Mouse (Mus musculus): ENCODE measurements around the gene Cyp2a12. TPM values are rescaled to one million over a fixed set of nuclear protein-coding genes. Genes with fewer than 3 reads are reported as not detected.
"Not testable (repeated sequence)": the region's sequence is repeated elsewhere in the genome, so short reads cannot be mapped to it uniquely, and the experiment has no call there.

Cyp2a12 gene
- polyA plus RNA-seq (2015; fragmentation: Nextera tagmentation; extraction: Ambion mirVana): 0.23 TPM in 1 of 2 replicates, not detected in the other

- WGBS: 86% methylated on average over 2 of the region's 2 CpGs
- Histone ChIP-seq H3K27ac (ENCODE audit: low read length) (no peak within 1 kb of the TSS), H3K27me3 (replicated peaks; ENCODE audit: control insufficient read depth, insufficient read depth, low read length) (no peaks in the 10 kb centered on the region), H3K4me2 (ENCODE audit: low read depth, low read length) (no peak within 1 kb of the TSS), H3K9me3 (ENCODE audit: control insufficient read depth, low read length) (no peaks in the 10 kb centered on the region), H3K36me3 (ENCODE audit: control insufficient read depth, insufficient read depth, low read length) (no peaks in the 10 kb centered on the region), H3K4me3 (ENCODE audit: low read length) (no peak within 1 kb of the TSS), H3K4me1 (ENCODE audit: control insufficient read depth, insufficient read depth, low read length) (no peaks in the 10 kb centered on the region), H3K9ac (ENCODE audit: low read depth, low read length) (no peak within 1 kb of the TSS)
- no peak; the same call in 1 of the 2 replicates for ATAC-seq
Observed at GRCm38 (mm10) chr7:27028789-27029188, at the start of gene Cyp2a12. Cyp2a12 (plus strand) TSS chr7:27029081.

- 75% methylated on average over 2 of the region's 2 CpGs for WGBS
- not testable (repeated sequence) for H3K4me3 ChIP-seq (ENCODE audit: low read length); ATAC-seq; H3K4me1 ChIP-seq (ENCODE audit: control insufficient read depth, insufficient read depth, low read length); H3K27ac ChIP-seq (ENCODE audit: low read length); H3K9me3 ChIP-seq (ENCODE audit: control insufficient read depth, low read length); H3K4me2 ChIP-seq (ENCODE audit: low read depth, low read length); H3K9ac ChIP-seq (ENCODE audit: low read depth, low read length); H3K27me3 ChIP-seq (replicated peaks; ENCODE audit: control insufficient read depth, insufficient read depth, low read length); H3K36me3 ChIP-seq (ENCODE audit: control insufficient read depth, insufficient read depth, low read length)
Observed at GRCm38 (mm10) chr7:26981464-26981863, 47.4 kb upstream of the Cyp2a12 start.

GRCm38 (mm10) chr7:26981937-26982336 is 46.9 kb upstream of the Cyp2a12 start:
- not testable (repeated sequence) for H3K4me1 ChIP-seq (ENCODE audit: control insufficient read depth, insufficient read depth, low read length); H3K4me2 ChIP-seq (ENCODE audit: low read depth, low read length); H3K27me3 ChIP-seq (replicated peaks; ENCODE audit: control insufficient read depth, insufficient read depth, low read length); H3K9ac ChIP-seq (ENCODE audit: low read depth, low read length); ATAC-seq; H3K9me3 ChIP-seq (ENCODE audit: control insufficient read depth, low read length); H3K36me3 ChIP-seq (ENCODE audit: control insufficient read depth, insufficient read depth, low read length); H3K27ac ChIP-seq (ENCODE audit: low read length); H3K4me3 ChIP-seq (ENCODE audit: low read length)
- WGBS: 77% methylated on average over 1 of the region's 1 CpGs

GRCm38 (mm10) chr7:26982551-26982950 is 46.3 kb upstream of the Cyp2a12 start:
- ATAC-seq: no peak
- H3K4me3 ChIP-seq (ENCODE audit: low read length): no peak overlapping the region
- no peaks in the 10 kb centered on the region for H3K4me1 ChIP-seq (ENCODE audit: control insufficient read depth, insufficient read depth, low read length)
- no peak overlapping the region for H3K4me2 ChIP-seq (ENCODE audit: low read depth, low read length)
- H3K36me3 ChIP-seq (ENCODE audit: control insufficient read depth, insufficient read depth, low read length): no peaks in the 10 kb centered on the region
- no peak overlapping the region for H3K9ac ChIP-seq (ENCODE audit: low read depth, low read length)
- 37% methylated on average over 1 of the region's 1 CpGs for WGBS
- no peaks in the 10 kb centered on the region for H3K27me3 ChIP-seq (replicated peaks; ENCODE audit: control insufficient read depth, insufficient read depth, low read length)
- no peaks in the 10 kb centered on the region for H3K9me3 ChIP-seq (ENCODE audit: control insufficient read depth, low read length)
- no peak overlapping the region for H3K27ac ChIP-seq (ENCODE audit: low read length)

- ATAC-seq; H3K4me2 ChIP-seq (ENCODE audit: low read depth, low read length); H3K9ac ChIP-seq (ENCODE audit: low read depth, low read length); H3K27ac ChIP-seq (ENCODE audit: low read length); H3K36me3 ChIP-seq (ENCODE audit: control insufficient read depth, insufficient read depth, low read length); H3K27me3 ChIP-seq (replicated peaks; ENCODE audit: control insufficient read depth, insufficient read depth, low read length); H3K4me1 ChIP-seq (ENCODE audit: control insufficient read depth, insufficient read depth, low read length); H3K9me3 ChIP-seq (ENCODE audit: control insufficient read depth, low read length); H3K4me3 ChIP-seq (ENCODE audit: low read length): not testable (repeated sequence)
- WGBS: 28% methylated on average over 1 of the region's 1 CpGs
Observed at GRCm38 (mm10) chr7:26983151-26983550, 45.7 kb upstream of the Cyp2a12 start.

GRCm38 (mm10) chr7:27026581-27026980 is 2.3 kb upstream of the Cyp2a12 start:
- H3K9ac ChIP-seq (ENCODE audit: low read depth, low read length); H3K27ac ChIP-seq (ENCODE audit: low read length); H3K4me3 ChIP-seq (ENCODE audit: low read length); H3K4me2 ChIP-seq (ENCODE audit: low read depth, low read length); H3K9me3 ChIP-seq (ENCODE audit: control insufficient read depth, low read length); ATAC-seq; H3K27me3 ChIP-seq (replicated peaks; ENCODE audit: control insufficient read depth, insufficient read depth, low read length); H3K4me1 ChIP-seq (ENCODE audit: control insufficient read depth, insufficient read depth, low read length); H3K36me3 ChIP-seq (ENCODE audit: control insufficient read depth, insufficient read depth, low read length): not testable (repeated sequence)

GRCm38 (mm10) chr7:27048886-27049285 is 20.0 kb downstream of the Cyp2a12 start:
- H3K27ac ChIP-seq (ENCODE audit: low read length); H3K27me3 ChIP-seq (replicated peaks; ENCODE audit: control insufficient read depth, insufficient read depth, low read length); H3K4me1 ChIP-seq (ENCODE audit: control insufficient read depth, insufficient read depth, low read length); H3K36me3 ChIP-seq (ENCODE audit: control insufficient read depth, insufficient read depth, low read length); H3K4me3 ChIP-seq (ENCODE audit: low read length); ATAC-seq; H3K9me3 ChIP-seq (ENCODE audit: control insufficient read depth, low read length); H3K4me2 ChIP-seq (ENCODE audit: low read depth, low read length); H3K9ac ChIP-seq (ENCODE audit: low read depth, low read length): not testable (repeated sequence)
- 55% methylated on average over 1 of the region's 1 CpGs for WGBS

GRCm38 (mm10) chr7:27059333-27059732 is 30.5 kb downstream of the Cyp2a12 start:
- not testable (repeated sequence) for H3K4me1 ChIP-seq (ENCODE audit: control insufficient read depth, insufficient read depth, low read length); H3K9me3 ChIP-seq (ENCODE audit: control insufficient read depth, low read length); H3K27ac ChIP-seq (ENCODE audit: low read length); H3K4me3 ChIP-seq (ENCODE audit: low read length); ATAC-seq; H3K27me3 ChIP-seq (replicated peaks; ENCODE audit: control insufficient read depth, insufficient read depth, low read length); H3K36me3 ChIP-seq (ENCODE audit: control insufficient read depth, insufficient read depth, low read length); H3K4me2 ChIP-seq (ENCODE audit: low read depth, low read length); H3K9ac ChIP-seq (ENCODE audit: low read depth, low read length)
- 87% methylated on average over 2 of the region's 2 CpGs for WGBS

- not testable (repeated sequence) for H3K36me3 ChIP-seq (ENCODE audit: control insufficient read depth, insufficient read depth, low read length); H3K9ac ChIP-seq (ENCODE audit: low read depth, low read length); H3K9me3 ChIP-seq (ENCODE audit: control insufficient read depth, low read length); H3K27me3 ChIP-seq (replicated peaks; ENCODE audit: control insufficient read depth, insufficient read depth, low read length); H3K27ac ChIP-seq (ENCODE audit: low read length); H3K4me1 ChIP-seq (ENCODE audit: control insufficient read depth, insufficient read depth, low read length); ATAC-seq; H3K4me3 ChIP-seq (ENCODE audit: low read length); H3K4me2 ChIP-seq (ENCODE audit: low read depth, low read length)
Observed at GRCm38 (mm10) chr7:27059896-27060295, 31.0 kb downstream of the Cyp2a12 start.

GRCm38 (mm10) chr7:27078641-27079040 is 49.8 kb downstream of the Cyp2a12 start:
- ATAC-seq: no peak
- Histone ChIP-seq H3K36me3 (ENCODE audit: control insufficient read depth, insufficient read depth, low read length) (no peaks in the 10 kb centered on the region), H3K4me3 (ENCODE audit: low read length) (no peak overlapping the region), H3K4me2 (ENCODE audit: low read depth, low read length) (no peak overlapping the region), H3K9me3 (ENCODE audit: control insufficient read depth, low read length) (no peaks in the 10 kb centered on the region), H3K4me1 (ENCODE audit: control insufficient read depth, insufficient read depth, low read length) (no peaks in the 10 kb centered on the region), H3K27ac (ENCODE audit: low read length) (no peak overlapping the region), H3K27me3 (replicated peaks; ENCODE audit: control insufficient read depth, insufficient read depth, low read length) (no peaks in the 10 kb centered on the region), H3K9ac (ENCODE audit: low read depth, low read length) (no peak overlapping the region)
- 81% methylated on average over 1 of the region's 1 CpGs for WGBS

Data from intestine, embryonic 16.5 days (tissue).